Comparison of ENCODE assay signal across 8 mouse cellular contexts in the genomic region with DNA sequence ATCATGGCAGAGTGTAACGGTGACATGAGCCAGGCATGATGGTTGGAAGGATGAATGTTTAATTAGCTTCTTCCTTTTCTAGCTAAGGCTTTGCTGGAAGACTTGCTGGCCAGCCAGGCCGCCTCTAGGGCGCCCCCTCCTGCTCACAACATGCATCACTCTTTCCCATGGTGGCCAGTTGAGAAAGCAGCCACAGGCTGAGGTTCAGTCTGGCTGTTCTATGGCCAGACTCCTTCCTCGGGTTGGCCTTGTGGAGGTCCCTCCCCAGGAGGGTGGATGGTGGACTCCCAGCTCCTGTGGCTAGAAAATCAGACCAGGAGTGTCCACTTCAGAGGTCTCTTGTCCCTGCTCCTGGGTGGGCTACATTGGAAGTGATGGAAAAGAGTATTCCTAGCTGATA. TPM values are rescaled to one million over a fixed set of nuclear protein-coding genes. Genes with fewer than 3 reads are reported as not detected.
A peak's percentile ranks its signal among the peaks of the same experiment; 100 is the strongest.
DNase-seq lines count a peak whose midpoint lies in the region; ATAC-seq lines count a peak whose summit lies in the region.

No protein-coding gene starts in this region.

- H3K4me1 ChIP-seq in intestine, embryonic 14.5 days (replicated peaks; ENCODE audit: control insufficient read depth, insufficient read depth, low read length) = peaks cover 7% of the 10 kb centered on the region; the same call in 1 of the 2 replicates
- peaks cover 6% of the 10 kb centered on the region; the same call in 1 of the 2 replicates for H3K4me1 ChIP-seq in intestine, embryonic 16.5 days (ENCODE audit: control insufficient read depth, insufficient read depth, low read length)
- H3K4me1 ChIP-seq in forebrain, embryonic 15.5 days = peaks cover 18% of the 10 kb centered on the region
- H3K4me1 ChIP-seq in hindbrain, embryonic 11.5 days (replicated peaks; ENCODE audit: control insufficient read depth, insufficient read depth, low read length) = no peaks in the 10 kb centered on the region
- H3K4me1 ChIP-seq in midbrain, embryonic 15.5 days = peaks cover 9% of the 10 kb centered on the region; the same call in 1 of the 2 replicates

- H3K9ac ChIP-seq in intestine, embryonic 14.5 days (ENCODE audit: low read length) = no peak overlapping the region
- no peak overlapping the region for H3K9ac ChIP-seq in intestine, embryonic 16.5 days (ENCODE audit: low read depth, low read length)
- no peak overlapping the region for H3K9ac ChIP-seq in forebrain, embryonic 15.5 days (replicated peaks)
- H3K9ac ChIP-seq in hindbrain, embryonic 11.5 days (ENCODE audit: low read depth, low read length) = no peak overlapping the region
- no peak overlapping the region for H3K9ac ChIP-seq in midbrain, embryonic 15.5 days

- no peak overlapping the region for H3K4me3 ChIP-seq in intestine, embryonic 14.5 days (ENCODE audit: low read depth, low read length)
- no peak overlapping the region for H3K4me3 ChIP-seq in intestine, embryonic 16.5 days (ENCODE audit: low read length)
- H3K4me3 ChIP-seq in forebrain, embryonic 15.5 days = no peak overlapping the region
- no peak overlapping the region for H3K4me3 ChIP-seq in hindbrain, embryonic 11.5 days (ENCODE audit: low read depth, low read length)
- no peak overlapping the region for H3K4me3 ChIP-seq in midbrain, embryonic 15.5 days

- H3K36me3 ChIP-seq in intestine, embryonic 14.5 days (ENCODE audit: control insufficient read depth, insufficient read depth, low read length) = no peaks in the 10 kb centered on the region
- H3K36me3 ChIP-seq in intestine, embryonic 16.5 days (ENCODE audit: control insufficient read depth, insufficient read depth, low read length) = no peaks in the 10 kb centered on the region; the same call in 1 of the 2 replicates
- no peaks in the 10 kb centered on the region for H3K36me3 ChIP-seq in forebrain, embryonic 15.5 days
- no peaks in the 10 kb centered on the region for H3K36me3 ChIP-seq in hindbrain, embryonic 11.5 days (ENCODE audit: control insufficient read depth, insufficient read depth, low read length)
- H3K36me3 ChIP-seq in midbrain, embryonic 15.5 days (replicated peaks) = no peaks in the 10 kb centered on the region

- no peaks in the 10 kb centered on the region for H3K27me3 ChIP-seq in intestine, embryonic 14.5 days (replicated peaks; ENCODE audit: control insufficient read depth, insufficient read depth, low read length)
- no peaks in the 10 kb centered on the region for H3K27me3 ChIP-seq in intestine, embryonic 16.5 days (replicated peaks; ENCODE audit: control insufficient read depth, insufficient read depth, low read length)
- no peaks in the 10 kb centered on the region; the same call in 1 of the 2 replicates for H3K27me3 ChIP-seq in forebrain, embryonic 15.5 days
- H3K27me3 ChIP-seq in hindbrain, embryonic 11.5 days (ENCODE audit: control insufficient read depth, insufficient read depth, low read length) = no peaks in the 10 kb centered on the region
- no peaks in the 10 kb centered on the region for H3K27me3 ChIP-seq in midbrain, embryonic 15.5 days (replicated peaks)

- H3K9me3 ChIP-seq in intestine, embryonic 14.5 days (ENCODE audit: control insufficient read depth, low read length) = no peaks in the 10 kb centered on the region
- H3K9me3 ChIP-seq in intestine, embryonic 16.5 days (ENCODE audit: control insufficient read depth, low read length) = peaks cover 4% of the 10 kb centered on the region; the same call in 1 of the 2 replicates
- no peaks in the 10 kb centered on the region for H3K9me3 ChIP-seq in forebrain, embryonic 15.5 days
- H3K9me3 ChIP-seq in hindbrain, embryonic 11.5 days (ENCODE audit: control insufficient read depth, low read length) = no peaks in the 10 kb centered on the region
- H3K9me3 ChIP-seq in midbrain, embryonic 15.5 days = no peaks in the 10 kb centered on the region

- peak; percentile 86 for DNase-seq in intestine, embryonic 14.5 days (ENCODE audit: low spot score)
- peak; percentile 39 for DNase-seq in c-Kit-positive CD71-positive TER-119-positive erythroid progenitor cells, embryonic 14.5 days (ENCODE audit: low spot score)
- DNase-seq in hindbrain, embryonic 11.5 days (ENCODE audit: low spot score) = peak; percentile 86
- peak; percentile 72 to 80 for DNase-seq in left cerebral cortex, postnatal 25 days (ENCODE audit: low spot score in 2 of 2)
- DNase-seq in spleen, postnatal 36 days (ENCODE audit: low spot score in 2 of 2) = peak; percentile 47 to 61

- H3K27ac ChIP-seq in intestine, embryonic 14.5 days (ENCODE audit: low read depth) = no peak overlapping the region
- no peak overlapping the region for H3K27ac ChIP-seq in intestine, embryonic 16.5 days (ENCODE audit: low read length)
- no peak overlapping the region for H3K27ac ChIP-seq in forebrain, embryonic 15.5 days (replicated peaks)
- H3K27ac ChIP-seq in hindbrain, embryonic 11.5 days (ENCODE audit: low read depth, low read length) = no peak overlapping the region
- no peak overlapping the region for H3K27ac ChIP-seq in midbrain, embryonic 15.5 days

- H3K4me2 ChIP-seq in intestine, embryonic 14.5 days (ENCODE audit: low read length) = no peak overlapping the region
- no peak overlapping the region for H3K4me2 ChIP-seq in intestine, embryonic 16.5 days (ENCODE audit: low read depth, low read length)
- no peak overlapping the region for H3K4me2 ChIP-seq in forebrain, embryonic 15.5 days (replicated peaks)
- H3K4me2 ChIP-seq in hindbrain, embryonic 11.5 days (replicated peaks; ENCODE audit: low read depth, low read length) = no peak overlapping the region
- no peak overlapping the region for H3K4me2 ChIP-seq in midbrain, embryonic 15.5 days

- ATAC-seq in intestine, embryonic 14.5 days (replicated peaks; ENCODE audit: low FRiP score, low TSS enrichment, low read depth) = no peak
- ATAC-seq in intestine, embryonic 16.5 days = no peak
- peak; percentile 12; the same call in 1 of the 2 replicates for ATAC-seq in forebrain, embryonic 15.5 days (replicated peaks)
- ATAC-seq in hindbrain, embryonic 11.5 days (ENCODE audit: low FRiP score) = peak; percentile 63; the same call in 1 of the 2 replicates
- ATAC-seq in midbrain, embryonic 15.5 days (replicated peaks) = peak; percentile 19; the same call in 1 of the 2 replicates

- intact Hi-C loops in left cerebral cortex, postnatal 25 days (cut with DNase I) = loop anchor here (1.0 kb wide), 1 partner anchor 126 kb away; no protein-coding TSS in a partner anchor

- 5% methylated on average over 4 of the region's 4 CpGs for WGBS in intestine, embryonic 14.5 days
- 7% methylated on average over 4 of the region's 4 CpGs for WGBS in intestine, embryonic 16.5 days
- WGBS in forebrain, embryonic 15.5 days = 2% methylated on average over 4 of the region's 4 CpGs
- 15% methylated on average over 4 of the region's 4 CpGs for WGBS in hindbrain, embryonic 11.5 days
- 2% methylated on average over 4 of the region's 4 CpGs for WGBS in midbrain, embryonic 15.5 days

RNA-seq across cellular contexts. Expression of a gene that starts 2.8 kb away (rescaled TPM):
- 5.0 and 12.8 TPM in 2 replicates for polyA plus RNA-seq in intestine, embryonic 14.5 days (2014; fragmentation: Nextera tagmentation; extraction: Ambion mirVana)
- polyA plus RNA-seq in intestine, embryonic 16.5 days (2015; fragmentation: Nextera tagmentation; extraction: Ambion mirVana) = 34.8 and 45.4 TPM in 2 replicates
- 0.32 TPM in 1 of 2 replicates, not detected in the other for polyA plus RNA-seq in forebrain, embryonic 15.5 days (2015; fragmentation: Nextera tagmentation; extraction: Ambion mirVana)
- polyA plus RNA-seq in hindbrain, embryonic 11.5 days (2014; fragmentation: Nextera tagmentation; extraction: Ambion mirVana) = not detected in 2 replicates
- total RNA-seq in left cerebral cortex, postnatal 25 days (2021) = 1 to 10 TPM; 1.0 to 1.3 TPM
- polyA plus RNA-seq in midbrain, embryonic 15.5 days (2015; fragmentation: Nextera tagmentation; extraction: Ambion mirVana) = 0.17 TPM in 1 of 2 replicates, not detected in the other

RNA-seq across cellular contexts. Expression of a gene that starts 14.8 kb away (rescaled TPM):
- not detected in 2 replicates for polyA plus RNA-seq in intestine, embryonic 14.5 days (2014; fragmentation: Nextera tagmentation; extraction: Ambion mirVana)
- not detected in 2 replicates for polyA plus RNA-seq in intestine, embryonic 16.5 days (2015; fragmentation: Nextera tagmentation; extraction: Ambion mirVana)
- polyA plus RNA-seq in forebrain, embryonic 15.5 days (2015; fragmentation: Nextera tagmentation; extraction: Ambion mirVana) = not detected in 2 replicates
- not detected in 2 replicates for polyA plus RNA-seq in hindbrain, embryonic 11.5 days (2014; fragmentation: Nextera tagmentation; extraction: Ambion mirVana)
- 1 to 10 TPM in 1 of 2 experiments, not detected in 1; 1.8 TPM for total RNA-seq in left cerebral cortex, postnatal 25 days (2021)
- not detected in 2 replicates for polyA plus RNA-seq in midbrain, embryonic 15.5 days (2015; fragmentation: Nextera tagmentation; extraction: Ambion mirVana)

RNA-seq across cellular contexts. Expression of a gene that starts 43.5 kb away (rescaled TPM):
- polyA plus RNA-seq in intestine, embryonic 14.5 days (2014; fragmentation: Nextera tagmentation; extraction: Ambion mirVana) = 0.51 and 1.4 TPM in 2 replicates
- 1.3 and 6.7 TPM in 2 replicates for polyA plus RNA-seq in intestine, embryonic 16.5 days (2015; fragmentation: Nextera tagmentation; extraction: Ambion mirVana)
- polyA plus RNA-seq in forebrain, embryonic 15.5 days (2015; fragmentation: Nextera tagmentation; extraction: Ambion mirVana) = not detected in 2 replicates
- 0.70 and 1.2 TPM in 2 replicates for polyA plus RNA-seq in hindbrain, embryonic 11.5 days (2014; fragmentation: Nextera tagmentation; extraction: Ambion mirVana)
- not detected for total RNA-seq in left cerebral cortex, postnatal 25 days (2021)
- polyA plus RNA-seq in midbrain, embryonic 15.5 days (2015; fragmentation: Nextera tagmentation; extraction: Ambion mirVana) = 0.18 TPM in 1 of 2 replicates, not detected in the other

RNA-seq across cellular contexts. Expression of a gene that starts 56.5 kb away (rescaled TPM):
- 3.7 and 4.6 TPM in 2 replicates for polyA plus RNA-seq in intestine, embryonic 14.5 days (2014; fragmentation: Nextera tagmentation; extraction: Ambion mirVana)
- 3.0 and 3.5 TPM in 2 replicates for polyA plus RNA-seq in intestine, embryonic 16.5 days (2015; fragmentation: Nextera tagmentation; extraction: Ambion mirVana)
- polyA plus RNA-seq in forebrain, embryonic 15.5 days (2015; fragmentation: Nextera tagmentation; extraction: Ambion mirVana) = 5.2 and 5.9 TPM in 2 replicates
- polyA plus RNA-seq in hindbrain, embryonic 11.5 days (2014; fragmentation: Nextera tagmentation; extraction: Ambion mirVana) = 2.9 and 3.1 TPM in 2 replicates
- 1 to 10 TPM; 8.0 to 8.1 TPM for total RNA-seq in left cerebral cortex, postnatal 25 days (2021)
- polyA plus RNA-seq in midbrain, embryonic 15.5 days (2015; fragmentation: Nextera tagmentation; extraction: Ambion mirVana) = 20.0 and 21.9 TPM in 2 replicates

Comparison
In these comparisons a context has a peak if more than half of its experiments do, and no peak if none do; other contexts are left out.
1. ATAC-seq: peak in forebrain, embryonic 15.5 days (single experiment), hindbrain, embryonic 11.5 days (single experiment) and midbrain, embryonic 15.5 days (single experiment); none in intestine, embryonic 14.5 days (single experiment) and intestine, embryonic 16.5 days (single experiment).
2. Peak in every context shown above with its lines, with median percentiles within 50 percentile points of each other: DNase-seq.